Mouse (Mus musculus) hindbrain, embryonic 14.5 days (tissue): ENCODE data around the gene Akr1c19. TPM values are rescaled to one million over a fixed set of nuclear protein-coding genes. Genes with fewer than 3 reads are reported as not detected.
"Not testable (repeated sequence)": the region's sequence is repeated elsewhere in the genome, so short reads cannot be mapped to it uniquely, and the experiment has no call there.

ENCODE experiments used
- ATAC-seq: fragments of 200-750 bp; cut with Nextera tagmentation; 2 replicates; pipeline ENCODE4 v1.8.0; 2017; ENCODE audit warnings: moderate number of reproducible peaks, mild to moderate bottlenecking, moderate TSS enrichment, moderate library complexity; ENCODE audit not compliant: low FRiP score
- DNase-seq: peaks from one replicate; pipeline ENCODE4 v3.0.0-alpha.2; 2015; ENCODE audit warnings: low spot score
- H3K27ac ChIP-seq: fragments of 300-500 bp; sonication (generic); 2 replicates; pipeline ENCODE4 v1.5.1; 2014; ENCODE audit warnings: mild to moderate bottlenecking, moderate library complexity
- H3K27me3 ChIP-seq: fragments of 300-500 bp; sonication (generic); 2 replicates; pipeline ENCODE4 v1.6.1; 2014; ENCODE audit warnings: mild to moderate bottlenecking, low read length, mixed read lengths; ENCODE audit not compliant: control insufficient read depth, insufficient read depth
- H3K36me3 ChIP-seq: fragments of 300-500 bp; sonication (generic); replicated peaks from 2 replicates; pipeline ENCODE4 v1.6.1; 2014; ENCODE audit not compliant: control insufficient read depth, insufficient read depth
- H3K4me1 ChIP-seq: fragments of 300-500 bp; sonication (generic); replicated peaks from 2 replicates; pipeline ENCODE4 v1.6.1; 2014; ENCODE audit warnings: antibody characterized with exemption, low read length, mixed read lengths; ENCODE audit not compliant: control insufficient read depth, insufficient read depth
- H3K4me2 ChIP-seq: fragments of 300-500 bp; sonication (generic); replicated peaks from 2 replicates; pipeline ENCODE4 v1.6.1; 2014; ENCODE audit warnings: mild to moderate bottlenecking, moderate library complexity
- H3K4me3 ChIP-seq: fragments of 300-500 bp; sonication (generic); replicated peaks from 2 replicates; pipeline ENCODE4 v1.5.1; 2014; ENCODE audit warnings: mild to moderate bottlenecking, low read length
- H3K9ac ChIP-seq: fragments of 300-500 bp; sonication (generic); 2 replicates; pipeline ENCODE4 v1.6.1; 2014
- H3K9me3 ChIP-seq: fragments of 300-500 bp; sonication (generic); 2 replicates; pipeline ENCODE4 v1.6.1; 2016; ENCODE audit warnings: low read length; ENCODE audit not compliant: control insufficient read depth
- WGBS: fragments of 180-500 bp; shearing (Covaris S2); extraction: QIAGEN DNeasy Blood & Tissue Kit; methylation state at CpG from one replicate; pipeline ENCODE4 v1.1.7; 2014; 5-methylcytosine and 5-hydroxymethylcytosine counted together
- polyA plus RNA-seq: library from polyadenylated mRNA; unstranded; fragments of >200 nt; fragmentation: Nextera tagmentation; extraction: Ambion mirVana; gene quantifications from 2 replicates; pipeline ENCODE4 v1.2.1, GENCODE M21; 2014

Akr1c19 gene
- polyA plus RNA-seq: 7.3 and 7.6 TPM in 2 replicates

- H3K27ac ChIP-seq: no peak within 1 kb of the TSS
- no peak within 1 kb of the TSS for H3K9ac ChIP-seq
- ATAC-seq (no peak), DNase-seq (no peak)
- H3K4me3 ChIP-seq: no peak within 1 kb of the TSS
- H3K27me3 ChIP-seq: no peaks in the 10 kb centered on the region
- no peaks in the 10 kb centered on the region for H3K4me1 ChIP-seq
- H3K4me2 ChIP-seq: no peak within 1 kb of the TSS
- 88% methylated on average over 1 of the region's 1 CpGs for WGBS
- H3K9me3 ChIP-seq: no peaks in the 10 kb centered on the region
- no peaks in the 10 kb centered on the region for H3K36me3 ChIP-seq
Measured at GRCm38 (mm10) chr13:4228441-4228840, at the start of gene Akr1c19. Gene Akr1c19 (plus strand): TSS chr13:4228700.

- not testable (repeated sequence) for H3K9ac ChIP-seq, H3K9me3 ChIP-seq, H3K36me3 ChIP-seq, H3K4me1 ChIP-seq, H3K4me3 ChIP-seq, H3K27me3 ChIP-seq, H3K4me2 ChIP-seq, ATAC-seq, DNase-seq, H3K27ac ChIP-seq
- WGBS: 95% methylated on average over 4 of the region's 4 CpGs
Measured at GRCm38 (mm10) chr13:4181321-4181720, 47.2 kb upstream of the Akr1c19 start.

- no peaks in the 10 kb centered on the region for H3K9me3 ChIP-seq
- H3K4me3 ChIP-seq: no peak overlapping the region
- no peaks in the 10 kb centered on the region for H3K36me3 ChIP-seq
- H3K9ac ChIP-seq: no peak overlapping the region
- H3K27me3 ChIP-seq: no peaks in the 10 kb centered on the region
- no peak overlapping the region for H3K4me2 ChIP-seq
- 68% methylated on average over 9 of the region's 9 CpGs for WGBS
- H3K4me1 ChIP-seq: no peaks in the 10 kb centered on the region
- ATAC-seq (no peak), DNase-seq (no peak)
- no peak overlapping the region for H3K27ac ChIP-seq
Measured at GRCm38 (mm10) chr13:4183116-4183515, 45.4 kb upstream of the Akr1c19 start.

- not testable (repeated sequence) for H3K9ac ChIP-seq, H3K27ac ChIP-seq, DNase-seq, H3K4me2 ChIP-seq, H3K4me1 ChIP-seq, H3K4me3 ChIP-seq, H3K36me3 ChIP-seq, H3K27me3 ChIP-seq, ATAC-seq, H3K9me3 ChIP-seq
- WGBS: 90% methylated on average over 7 of the region's 7 CpGs
Measured at GRCm38 (mm10) chr13:4186641-4187411, 41.7 kb upstream of the Akr1c19 start.

GRCm38 (mm10) chr13:4188174-4188573, 40.3 kb upstream of the Akr1c19 start:
- WGBS: 92% methylated on average over 2 of the region's 2 CpGs
- Histone ChIP-seq H3K36me3 (no peaks in the 10 kb centered on the region), H3K27me3 (no peaks in the 10 kb centered on the region), H3K4me1 (no peaks in the 10 kb centered on the region), H3K9me3 (no peaks in the 10 kb centered on the region), H3K9ac (no peak overlapping the region), H3K4me3 (no peak overlapping the region), H3K4me2 (no peak overlapping the region), H3K27ac (no peak overlapping the region)
- ATAC-seq (no peak), DNase-seq (peak; percentile 25)

- Histone ChIP-seq H3K27me3 (no peaks in the 10 kb centered on the region), H3K4me3 (no peak within 1 kb of the TSS), H3K27ac (no peak within 1 kb of the TSS), H3K9me3 (no peaks in the 10 kb centered on the region), H3K4me1 (no peaks in the 10 kb centered on the region), H3K9ac (no peak within 1 kb of the TSS), H3K4me2 (0 out of 2 replicates have a peak within 1 kb of the TSS, but pooled peaks have one; percentile 10), H3K36me3 (no peaks in the 10 kb centered on the region)
- DNase-seq (no peak), ATAC-seq (no peak)
- WGBS: 62% methylated on average over 3 of the region's 3 CpGs
Measured at GRCm38 (mm10) chr13:4190904-4191303, 37.6 kb upstream of the Akr1c19 start, which contains the start of gene Akr1c13. Gene Akr1c13 (plus strand): TSS chr13:4191150.

- H3K4me3 ChIP-seq: no peak overlapping the region
- no peaks in the 10 kb centered on the region for H3K27me3 ChIP-seq
- no peak overlapping the region for H3K4me2 ChIP-seq
- 84% methylated on average over 3 of the region's 3 CpGs for WGBS
- ATAC-seq (no peak), DNase-seq (no peak)
- no peaks in the 10 kb centered on the region for H3K36me3 ChIP-seq
- H3K9ac ChIP-seq: no peak overlapping the region
- no peak overlapping the region for H3K27ac ChIP-seq
- no peaks in the 10 kb centered on the region for H3K4me1 ChIP-seq
- no peaks in the 10 kb centered on the region for H3K9me3 ChIP-seq
Measured at GRCm38 (mm10) chr13:4192511-4192910, 36.0 kb upstream of the Akr1c19 start.

GRCm38 (mm10) chr13:4206147-4206903, 22.2 kb upstream of the Akr1c19 start:
- Histone ChIP-seq H3K27ac (no peak overlapping the region), H3K36me3 (no peaks in the 10 kb centered on the region), H3K27me3 (no peaks in the 10 kb centered on the region), H3K4me2 (no peak overlapping the region), H3K4me1 (no peaks in the 10 kb centered on the region), H3K9me3 (no peaks in the 10 kb centered on the region), H3K9ac (no peak overlapping the region), H3K4me3 (no peak overlapping the region)
- WGBS: 67% methylated on average over 1 of the region's 1 CpGs
- DNase-seq: no peak
- no peak for ATAC-seq

- ATAC-seq: no peak
- Histone ChIP-seq H3K9ac (no peak overlapping the region), H3K9me3 (no peaks in the 10 kb centered on the region), H3K36me3 (no peaks in the 10 kb centered on the region), H3K4me3 (no peak overlapping the region), H3K27ac (no peak overlapping the region), H3K4me2 (no peak overlapping the region), H3K4me1 (no peaks in the 10 kb centered on the region), H3K27me3 (no peaks in the 10 kb centered on the region)
- WGBS: 72% methylated on average over 18 of the region's 20 CpGs
- no peak for DNase-seq
Measured at GRCm38 (mm10) chr13:4211560-4212299, 16.8 kb upstream of the Akr1c19 start.
